Mouse (Mus musculus) c-Kit-positive CD71-positive TER-119-positive erythroid progenitor cells, embryonic 14.5 days (primary cell): ENCODE data around the gene Hist1h3f.

Experiments used
- DNase-seq: peaks from one replicate; pipeline ENCODE4 v3.0.0-alpha.2; 2013; ENCODE audit warnings: low spot score

Gene Hist1h3f

GRCm38 (mm10) chr13:23518295-23518603 is 25.6 kb upstream of the Hist1h3f start:
- no peak for DNase-seq

GRCm38 (mm10) chr13:23518885-23519284 is 25.0 kb upstream of the Hist1h3f start:
- DNase-seq = peak; percentile 90

GRCm38 (mm10) chr13:23519416-23519815 is 24.4 kb upstream of the Hist1h3f start:
- DNase-seq = peak; percentile 84

- DNase-seq = peak; percentile 84
Observed at GRCm38 (mm10) chr13:23521703-23522102, 22.1 kb upstream of the Hist1h3f start.

- DNase-seq = no peak
Observed at GRCm38 (mm10) chr13:23523976-23524375, 19.9 kb upstream of the Hist1h3f start.

- DNase-seq = peak; percentile 87
Observed at GRCm38 (mm10) chr13:23524654-23525053, 19.2 kb upstream of the Hist1h3f start.

- DNase-seq = no peak
Observed at GRCm38 (mm10) chr13:23525901-23526300, 18.0 kb upstream of the Hist1h3f start.

- peak; percentile 92 for DNase-seq
Observed at GRCm38 (mm10) chr13:23526312-23526711, 17.5 kb upstream of the Hist1h3f start.

GRCm38 (mm10) chr13:23529005-23529404 is 14.8 kb upstream of the Hist1h3f start:
- no peak for DNase-seq

- no peak for DNase-seq
Observed at GRCm38 (mm10) chr13:23529480-23530165, 14.2 kb upstream of the Hist1h3f start.

GRCm38 (mm10) chr13:23530181-23530900 is 13.5 kb upstream of the Hist1h3f start:
- DNase-seq = peak; percentile 77

- peak; percentile 98 for DNase-seq
Observed at GRCm38 (mm10) chr13:23530901-23531875, 12.7 kb upstream of the Hist1h3f start, which contains the start of gene Hist1h4h. Hist1h4h (plus strand) TSS chr13:23531050.

GRCm38 (mm10) chr13:23532262-23533075 is 11.4 kb upstream of the Hist1h3f start:
- no peak for DNase-seq

GRCm38 (mm10) chr13:23533560-23534367 is 10.1 kb upstream of the Hist1h3f start, which contains the start of gene Hist1h2af:
Hist1h2af (plus strand) TSS chr13:23533906.
- peak; percentile 94 for DNase-seq

- DNase-seq = no peak
Observed at GRCm38 (mm10) chr13:23534368-23535131, 9.3 kb upstream of the Hist1h3f start.

- DNase-seq = peak; percentile 96
Observed at GRCm38 (mm10) chr13:23535137-23536075, 8.4 kb upstream of the Hist1h3f start, which contains the start of gene Hist1h3g. Hist1h3g (plus strand) TSS chr13:23535422.

GRCm38 (mm10) chr13:23536076-23536822 is 7.6 kb upstream of the Hist1h3f start:
- peak; percentile 63 for DNase-seq
